Comparison of ENCODE assay signal across 7 mouse cellular contexts in the genomic region with DNA sequence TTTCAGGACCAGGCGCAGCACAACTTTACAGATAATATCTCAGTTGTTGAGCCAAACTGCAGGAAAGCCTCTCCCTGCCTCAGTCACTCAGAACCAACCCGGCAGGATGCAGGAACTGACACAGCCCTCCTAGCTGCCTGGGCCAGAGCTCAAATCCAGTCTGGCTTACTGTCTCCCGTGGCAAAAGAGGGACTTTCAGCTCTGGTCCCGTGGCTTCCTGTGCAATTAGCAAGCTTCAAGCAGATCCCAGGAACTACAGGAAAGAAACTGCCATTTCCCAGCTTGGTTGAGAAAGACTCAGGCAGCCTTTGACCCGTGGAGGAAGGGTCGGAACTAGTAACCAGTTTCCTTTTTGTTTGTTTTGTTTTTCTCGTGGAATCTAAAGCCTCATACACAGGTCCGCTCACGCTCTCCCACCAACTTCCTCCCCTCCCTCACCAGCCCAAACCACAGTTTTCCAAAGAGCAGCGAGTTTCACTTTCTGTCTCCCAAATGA. TPM values are rescaled to one million over a fixed set of nuclear protein-coding genes. Genes with fewer than 3 reads are reported as not detected.
DNase-seq lines count a peak whose midpoint lies in the region; ATAC-seq and TF ChIP-seq lines count a peak whose summit lies in the region.

No protein-coding gene starts in this region.

- no peak for TF ChIP-seq CTCF in bone marrow macrophage, adult 2 months (IDR thresholded peaks at IDR 0.05; ENCODE audit: low read depth, low read length)

- H3K4me3 ChIP-seq in bone marrow macrophage, adult 2 months (ENCODE audit: insufficient read depth, low read length) = peak overlapping the region; percentile 32
- 0 out of 2 replicates have a peak overlapping the region, but pooled peaks have one; percentile 0 for H3K4me3 ChIP-seq in heart, embryonic 11.5 days (ENCODE audit: low read depth, low read length)
- peak overlapping the region; percentile 87 for H3K4me3 ChIP-seq in megakaryocyte, embryonic 14.5 days (replicated peaks)

- 29% methylated on average over 10 of the region's 10 CpGs for WGBS in heart, embryonic 11.5 days (ENCODE audit: insufficient replicate concordance)

- no peaks in the 10 kb centered on the region for H3K36me3 ChIP-seq in heart, embryonic 11.5 days (ENCODE audit: control insufficient read depth, insufficient read depth, low read length)
- H3K36me3 ChIP-seq in megakaryocyte, embryonic 14.5 days (replicated peaks; ENCODE audit: low read length) = no peaks in the 10 kb centered on the region

- peaks cover 29% of the 10 kb centered on the region for H3K4me1 ChIP-seq in bone marrow macrophage, adult 2 months (ENCODE audit: control insufficient read depth, insufficient read depth, low read length)
- peaks cover 3% of the 10 kb centered on the region; the same call in 1 of the 2 replicates for H3K4me1 ChIP-seq in heart, embryonic 11.5 days (ENCODE audit: control insufficient read depth, insufficient read depth, low read length)
- peaks cover 28% of the 10 kb centered on the region for H3K4me1 ChIP-seq in megakaryocyte, embryonic 14.5 days

- no peak overlapping the region for H3K9ac ChIP-seq in heart, embryonic 11.5 days (ENCODE audit: low read depth, low read length)

- H3K27me3 ChIP-seq in heart, embryonic 11.5 days (ENCODE audit: control insufficient read depth, insufficient read depth, low read length) = no peaks in the 10 kb centered on the region
- peaks cover 7% of the 10 kb centered on the region for H3K27me3 ChIP-seq in megakaryocyte, embryonic 14.5 days (replicated peaks)

- peak; percentile 18 for DNase-seq in R1 (ENCODE audit: low read depth, low spot score)
- peak; percentile 73 to 82 for DNase-seq in kidney, postnatal 36 days
- DNase-seq in B cell, adult 2 months = no peak
- DNase-seq in left cerebral cortex, adult 18-20 months (ENCODE audit: low spot score in 2 of 2) = no peak

- no peak for TF ChIP-seq POLR2A in bone marrow macrophage, adult 2 months (IDR thresholded peaks at IDR 0.05; ENCODE audit: borderline replicate concordance, low read depth, low read length)

- H3K27ac ChIP-seq in bone marrow macrophage, adult 2 months (ENCODE audit: insufficient read depth, low read depth, low read length) = peak overlapping the region; percentile 86
- 0 out of 2 replicates have a peak overlapping the region, but pooled peaks have one; percentile 22 for H3K27ac ChIP-seq in heart, embryonic 11.5 days (ENCODE audit: low read depth, low read length)

- H3K9me3 ChIP-seq in heart, embryonic 11.5 days (replicated peaks; ENCODE audit: control insufficient read depth, low read length) = no peaks in the 10 kb centered on the region
- H3K9me3 ChIP-seq in megakaryocyte, embryonic 14.5 days = no peaks in the 10 kb centered on the region

- ATAC-seq in heart, embryonic 11.5 days (replicated peaks; ENCODE audit: insufficient number of reproducible peaks, low FRiP score, low TSS enrichment) = no peak

- H3K4me2 ChIP-seq in heart, embryonic 11.5 days = peak overlapping the region; percentile 33

RNA-seq across cellular contexts. Expression of gene Cebpg, which starts 24.5 kb away (rescaled TPM):
- 42.6 and 43.2 TPM in 2 replicates for polyA plus RNA-seq in bone marrow macrophage, adult 2 months (2012; ENCODE audit: insufficient read depth, insufficient read length, missing spikeins)
- polyA plus RNA-seq in heart, embryonic 11.5 days (2014; fragmentation: Nextera tagmentation; extraction: Ambion mirVana) = 13.9 and 16.1 TPM in 2 replicates
- 1.7 and 12.8 TPM in 2 replicates for polyA plus RNA-seq in megakaryocyte, embryonic 14.5 days (2012; ENCODE audit: insufficient read depth, low replicate concordance)
- total RNA-seq in left cerebral cortex, adult 18-20 months (2021) = 10 to 100 TPM; 34.4 to 36.3 TPM

RNA-seq across cellular contexts. Expression of gene Cebpa, which starts 38.2 kb away (rescaled TPM):
- polyA plus RNA-seq in bone marrow macrophage, adult 2 months (2012; ENCODE audit: insufficient read depth, insufficient read length, missing spikeins) = 78.9 and 79.1 TPM in 2 replicates
- 0.08 and 0.47 TPM in 2 replicates for polyA plus RNA-seq in heart, embryonic 11.5 days (2014; fragmentation: Nextera tagmentation; extraction: Ambion mirVana)
- 43.6 and 55.1 TPM in 2 replicates for polyA plus RNA-seq in megakaryocyte, embryonic 14.5 days (2012; ENCODE audit: insufficient read depth, low replicate concordance)
- total RNA-seq in left cerebral cortex, adult 18-20 months (2021) = 10 to 100 TPM; 11.1 to 11.2 TPM

Comparison
In these comparisons a context has a peak if more than half of its experiments do, and no peak if none do; other contexts are left out.
1. DNase-seq: peak in R1 (single experiment) and kidney, postnatal 36 days (2 of 2); none in B cell, adult 2 months (0 of 2) and left cerebral cortex, adult 18-20 months (0 of 2).
2. H3K4me3 ChIP-seq: peak in every context shown above with its lines; median percentile 87 in megakaryocyte, embryonic 14.5 days; 32 in bone marrow macrophage, adult 2 months; 0 in heart, embryonic 11.5 days.
3. RNA of gene Cebpa, which starts 38.2 kb away (polyA plus RNA-seq): 78.9 to 79.1 TPM in bone marrow macrophage, adult 2 months and 43.6 to 55.1 TPM in megakaryocyte, embryonic 14.5 days; 0.08 to 0.47 TPM in heart, embryonic 11.5 days; every median in the first group is over 10 times any median in the second.